Mouse (Mus musculus) ES-Bruce4 (cell line): ENCODE data around the gene Cda. TPM values are rescaled to one million over a fixed set of nuclear protein-coding genes. Genes with fewer than 3 reads are reported as not detected.

ENCODE experiments used
- H3K27ac ChIP-seq: 2 replicates; pipeline ENCODE4 v1.5.1; 2012; ENCODE audit warnings: low read length, inconsistent platforms; ENCODE audit not compliant: insufficient read depth
- H3K27me3 ChIP-seq: 2 replicates; pipeline ENCODE4 v1.6.1; 2012; ENCODE audit warnings: mild to moderate bottlenecking, low read length, inconsistent platforms; ENCODE audit not compliant: control insufficient read depth, poor library complexity, insufficient read depth, severe bottlenecking
- H3K36me3 ChIP-seq: 2 replicates; pipeline ENCODE4 v1.6.1; 2012; ENCODE audit warnings: inconsistent platforms, mild to moderate bottlenecking, low read length, moderate library complexity; ENCODE audit not compliant: control insufficient read depth, poor library complexity, insufficient read depth, severe bottlenecking
- H3K4me1 ChIP-seq: one replicate; pipeline ENCODE4 v1.8.1; 2011; ENCODE audit warnings: low read length; ENCODE audit not compliant: control insufficient read depth, insufficient read depth
- H3K4me3 ChIP-seq: 2 replicates; pipeline ENCODE4 v1.5.1; 2011; ENCODE audit warnings: low read depth, mild to moderate bottlenecking, low read length
- H3K9ac ChIP-seq: 2 replicates; pipeline ENCODE4 v1.6.1; 2012; ENCODE audit warnings: low read depth, mild to moderate bottlenecking, inconsistent platforms; ENCODE audit not compliant: poor library complexity, severe bottlenecking
- H3K9me3 ChIP-seq: replicated peaks from 2 replicates; pipeline ENCODE4 v1.6.1; 2012; ENCODE audit warnings: mild to moderate bottlenecking, low read length, inconsistent platforms; ENCODE audit not compliant: control insufficient read depth, poor library complexity, insufficient read depth, severe bottlenecking
- CTCF ChIP-seq: IDR thresholded peaks from one replicate; pipeline ENCODE4 v1.8.1; 2011; ENCODE audit warnings: low read depth, low read length
- EP300 ChIP-seq: IDR thresholded peaks from 2 replicates; pipeline ENCODE4 v1.6.1; 2011; ENCODE audit warnings: low read depth, low read length; ENCODE audit not compliant: insufficient read depth
- POLR2A ChIP-seq: IDR thresholded peaks from one replicate; pipeline ENCODE4 v1.8.1; 2011; ENCODE audit warnings: low read length; ENCODE audit not compliant: insufficient read depth
- polyA plus RNA-seq: library from polyadenylated mRNA; stranded (reverse); fragments of >200 nt; gene quantifications from 2 replicates; pipeline ENCODE4 v1.2.4, GENCODE M21; 2011; ENCODE audit warnings: low read depth; ENCODE audit not compliant: missing spikeins, insufficient read depth, insufficient read length

Cda gene
- polyA plus RNA-seq, 1 experiment, result 6.8 TPM

- no peak overlapping the region for H3K9ac ChIP-seq
- TF ChIP-seq CTCF (no peak), EP300 (no peak), POLR2A (no peak)
- no peaks in the 10 kb centered on the region for H3K4me1 ChIP-seq
- H3K4me3 ChIP-seq, result no peak overlapping the region
- no peaks in the 10 kb centered on the region for H3K9me3 ChIP-seq
- H3K36me3 ChIP-seq, result no peaks in the 10 kb centered on the region
- no peak overlapping the region for H3K27ac ChIP-seq
- no peaks in the 10 kb centered on the region for H3K27me3 ChIP-seq
Observed at GRCm38 (mm10) chr4:138375117-138375516, 7.3 kb upstream of the Cda start.

GRCm38 (mm10) chr4:138370996-138371516, 3.3 kb upstream of the Cda start:
- Histone ChIP-seq H3K27ac (no peak overlapping the region), H3K9ac (no peak overlapping the region), H3K9me3 (no peaks in the 10 kb centered on the region), H3K36me3 (no peaks in the 10 kb centered on the region), H3K27me3 (no peaks in the 10 kb centered on the region), H3K4me1 (no peaks in the 10 kb centered on the region), H3K4me3 (no peak overlapping the region)
- TF ChIP-seq CTCF (no peak), EP300 (no peak)

GRCm38 (mm10) chr4:138368498-138369260, 887 bp upstream of the Cda start:
- TF ChIP-seq POLR2A (no peak), EP300 (no peak), CTCF (no peak)
- Histone ChIP-seq H3K9me3 (no peaks in the 10 kb centered on the region), H3K36me3 (no peaks in the 10 kb centered on the region), H3K9ac (no peak overlapping the region), H3K27me3 (no peaks in the 10 kb centered on the region), H3K4me1 (no peaks in the 10 kb centered on the region), H3K27ac (no peak overlapping the region), H3K4me3 (no peak overlapping the region)

- Histone ChIP-seq H3K9ac (no peak overlapping the region), H3K4me3 (no peak overlapping the region), H3K27ac (no peak overlapping the region), H3K27me3 (no peaks in the 10 kb centered on the region), H3K9me3 (no peaks in the 10 kb centered on the region), H3K4me1 (peaks cover 4% of the 10 kb centered on the region), H3K36me3 (no peaks in the 10 kb centered on the region)
- TF ChIP-seq CTCF, result no peak
- no peak for TF ChIP-seq EP300
- TF ChIP-seq POLR2A, result no peak
Observed at GRCm38 (mm10) chr4:138366561-138366960, 1.2 kb downstream of the Cda start.

- no peaks in the 10 kb centered on the region for H3K27me3 ChIP-seq
- 0 out of 2 replicates have a peak overlapping the region, but pooled peaks have one; percentile 16 for H3K27ac ChIP-seq
- TF ChIP-seq CTCF, result no peak
- no peak for TF ChIP-seq POLR2A
- no peak overlapping the region for H3K9ac ChIP-seq
- H3K4me1 ChIP-seq, result peaks cover 9% of the 10 kb centered on the region
- no peaks in the 10 kb centered on the region for H3K9me3 ChIP-seq
- no peak overlapping the region for H3K4me3 ChIP-seq
- no peaks in the 10 kb centered on the region for H3K36me3 ChIP-seq
Observed at GRCm38 (mm10) chr4:138363511-138363910, 4.3 kb downstream of the Cda start.

GRCm38 (mm10) chr4:138362883-138363282, 4.9 kb downstream of the Cda start:
- Histone ChIP-seq H3K27ac (peak overlapping the region; percentile 16; the same call in 1 of the 2 replicates), H3K36me3 (no peaks in the 10 kb centered on the region), H3K9me3 (no peaks in the 10 kb centered on the region), H3K9ac (no peak overlapping the region), H3K4me3 (no peak overlapping the region), H3K27me3 (no peaks in the 10 kb centered on the region), H3K4me1 (peaks cover 9% of the 10 kb centered on the region)
- TF ChIP-seq POLR2A, result no peak
- TF ChIP-seq EP300, result peak; percentile 78; the same call in 1 of the 2 replicates
